Mouse (Mus musculus): ENCODE data around the gene Dbx2.

Gene Dbx2

GRCm38 (mm10) chr15:95655860-95656259 lies at the start of gene Dbx2:
Dbx2 (minus strand) TSS chr15:95655960.
- in situ Hi-C loops (cut with MboI, MseI) = no loop called here

- in situ Hi-C loops (cut with MboI, MseI) = no loop called here
These were observed 46.4 kb upstream of the Dbx2 start for GRCm38 (mm10) chr15:95702206-95702605.

- in situ Hi-C loops (cut with MboI, MseI) = no loop called here
These were observed 45.8 kb upstream of the Dbx2 start for GRCm38 (mm10) chr15:95701573-95701972.

GRCm38 (mm10) chr15:95699371-95699770 lies 43.6 kb upstream of the Dbx2 start:
- in situ Hi-C loops (cut with MboI, MseI) = no loop called here

- in situ Hi-C loops (cut with MboI, MseI) = no loop called here
These were observed 38.0 kb upstream of the Dbx2 start for GRCm38 (mm10) chr15:95693759-95694158.

GRCm38 (mm10) chr15:95691594-95691993 lies 35.8 kb upstream of the Dbx2 start:
- in situ Hi-C loops (cut with MboI, MseI) = no loop called here

GRCm38 (mm10) chr15:95691129-95691528 lies 35.4 kb upstream of the Dbx2 start:
- in situ Hi-C loops (cut with MboI, MseI) = no loop called here

GRCm38 (mm10) chr15:95682620-95683019 lies 26.9 kb upstream of the Dbx2 start:
- in situ Hi-C loops (cut with MboI, MseI) = no loop called here

- in situ Hi-C loops (cut with MboI, MseI) = no loop called here
These were observed 19.9 kb upstream of the Dbx2 start for GRCm38 (mm10) chr15:95675645-95676044.

GRCm38 (mm10) chr15:95675176-95675575 lies 19.4 kb upstream of the Dbx2 start:
- in situ Hi-C loops (cut with MboI, MseI) = no loop called here

- in situ Hi-C loops (cut with MboI, MseI) = no loop called here
These were observed 11.4 kb upstream of the Dbx2 start for GRCm38 (mm10) chr15:95667209-95667608.

- in situ Hi-C loops (cut with MboI, MseI) = no loop called here
These were observed 9.2 kb upstream of the Dbx2 start for GRCm38 (mm10) chr15:95665002-95665401.

GRCm38 (mm10) chr15:95661718-95662117 lies 6.0 kb upstream of the Dbx2 start:
- in situ Hi-C loops (cut with MboI, MseI) = no loop called here

GRCm38 (mm10) chr15:95660368-95660767 lies 4.6 kb upstream of the Dbx2 start:
- in situ Hi-C loops (cut with MboI, MseI) = no loop called here

- in situ Hi-C loops (cut with MboI, MseI) = no loop called here
These were observed 1.4 kb downstream of the Dbx2 start for GRCm38 (mm10) chr15:95654211-95654897.

- in situ Hi-C loops (cut with MboI, MseI) = no loop called here
These were observed 1.9 kb downstream of the Dbx2 start for GRCm38 (mm10) chr15:95653812-95654210.

- in situ Hi-C loops (cut with MboI, MseI) = no loop called here
These were observed 2.7 kb downstream of the Dbx2 start for GRCm38 (mm10) chr15:95652898-95653707.

GRCm38 (mm10) chr15:95651824-95652223 lies 3.9 kb downstream of the Dbx2 start:
- in situ Hi-C loops (cut with MboI, MseI) = no loop called here

- in situ Hi-C loops (cut with MboI, MseI) = no loop called here
These were observed 12.2 kb downstream of the Dbx2 start for GRCm38 (mm10) chr15:95643505-95644029.

GRCm38 (mm10) chr15:95640347-95640746 lies 15.4 kb downstream of the Dbx2 start:
- in situ Hi-C loops (cut with MboI, MseI) = no loop called here

- in situ Hi-C loops (cut with MboI, MseI) = no loop called here
These were observed 16.0 kb downstream of the Dbx2 start for GRCm38 (mm10) chr15:95639829-95640134.

- in situ Hi-C loops (cut with MboI, MseI) = no loop called here
These were observed 16.5 kb downstream of the Dbx2 start for GRCm38 (mm10) chr15:95639115-95639828.

Data from T-helper 1 cell (primary cell).